In genomic region chr11:108162639-108163038, GRCm38 (mm10) we compare ENCODE assay signal across 12 mouse cellular contexts.
DNase-seq lines count a peak whose midpoint lies in the region; ATAC-seq and TF ChIP-seq lines count a peak whose summit lies in the region.
"Had no signal": no experiment of that assay in that cellular context is flagged by ENCODE, and none has a peak within 500 bp of the region (broad histone marks: within the 10 kb centered on the region; RNA-seq: fewer than 3 reads in every experiment).

No protein-coding gene starts in this region.

- no peak overlapping the region for H3K4me2 ChIP-seq in CH12.LX (ENCODE audit: insufficient read depth, low read depth, poor library complexity, severe bottlenecking)
- no peak overlapping the region for H3K4me2 ChIP-seq in hindbrain, embryonic 12.5 days (replicated peaks)
- H3K4me2 ChIP-seq in midbrain, embryonic 15.5 days: no peak overlapping the region
- H3K4me2 ChIP-seq: heart, embryonic 15.5 days; kidney, embryonic 15.5 days had no signal

- no peak for TF ChIP-seq EP300 in CH12.LX (IDR thresholded peaks at IDR 0.05; ENCODE audit: low read length)

- no peak for TF ChIP-seq POLR2A in CH12.LX (IDR thresholded peaks at IDR 0.05; ENCODE audit: low read depth, low read length)
- no peak for TF ChIP-seq POLR2A in cortical plate, adult 2 months (IDR thresholded peaks at IDR 0.05; ENCODE audit: extremely low read depth, insufficient read depth, low read length)

- no peak for TF ChIP-seq CTCF in CH12.LX (conservative IDR thresholded peaks at IDR 0.05 in 1 of 2, IDR thresholded peaks at IDR 0.05 in 1 of 2; ENCODE audit: low read depth in 2 of 2, low read length in 2 of 2)
- no peak for TF ChIP-seq CTCF in cortical plate, adult 2 months (IDR thresholded peaks at IDR 0.05; ENCODE audit: extremely low read depth, insufficient read depth, low read length)

- peaks cover 18% of the 10 kb centered on the region for H3K9me3 ChIP-seq in CH12.LX (replicated peaks; ENCODE audit: low read length)
- H3K9me3 ChIP-seq in hindbrain, embryonic 12.5 days (replicated peaks): peaks cover 7% of the 10 kb centered on the region; the same call in 1 of the 2 replicates
- no peaks in the 10 kb centered on the region; the same call in 1 of the 2 replicates for H3K9me3 ChIP-seq in midbrain, embryonic 15.5 days
- H3K9me3 ChIP-seq: heart, embryonic 15.5 days had no signal

- H3K4me3 ChIP-seq in CH12.LX (replicated peaks in 1 of 3; ENCODE audit: low read depth in 2 of 3, low read length in 2 of 3, poor library complexity in 1 of 3): no peak overlapping the region
- H3K4me3 ChIP-seq in cortical plate, adult 2 months (ENCODE audit: insufficient read depth, low read length): no peak overlapping the region
- no peak overlapping the region for H3K4me3 ChIP-seq in hindbrain, embryonic 12.5 days
- no peak overlapping the region for H3K4me3 ChIP-seq in midbrain, embryonic 15.5 days
- H3K4me3 ChIP-seq: heart, embryonic 15.5 days; kidney, embryonic 15.5 days had no signal

- no peak overlapping the region for H3K9ac ChIP-seq in CH12.LX (ENCODE audit: insufficient read depth, low read depth)
- no peak overlapping the region for H3K9ac ChIP-seq in hindbrain, embryonic 12.5 days
- no peak overlapping the region for H3K9ac ChIP-seq in midbrain, embryonic 15.5 days
- H3K9ac ChIP-seq: heart, embryonic 15.5 days; kidney, embryonic 15.5 days had no signal

- no peak for DNase-seq in CH12.LX (ENCODE audit: extremely low read depth)
- DNase-seq in kidney, postnatal 4 days: no peak
- DNase-seq in frontal cortex, adult 2 months (ENCODE audit: extremely low spot score in 1 of 2, low spot score in 1 of 2): no peak
- no peak for DNase-seq in left cerebral cortex, adult 11 months (ENCODE audit: low spot score)
- DNase-seq: adrenal gland, adult 2 months; cerebellum, adult 2 months; right cerebral cortex, postnatal 4 days had no signal

- H3K4me1 ChIP-seq in CH12.LX (ENCODE audit: control insufficient read depth in 1 of 2, insufficient read depth in 2 of 2): peaks cover 16 to 63% of the 10 kb centered on the region in 2 experiments
- peaks cover 6% of the 10 kb centered on the region; the same call in 1 of the 2 replicates for H3K4me1 ChIP-seq in cortical plate, adult 2 months (ENCODE audit: control insufficient read depth, insufficient read depth, low read length)
- H3K4me1 ChIP-seq in hindbrain, embryonic 12.5 days: peaks cover 13% of the 10 kb centered on the region
- peaks cover 21% of the 10 kb centered on the region for H3K4me1 ChIP-seq in midbrain, embryonic 15.5 days
- H3K4me1 ChIP-seq: kidney, embryonic 15.5 days had no signal

- 83% methylated on average over 1 of the region's 1 CpGs for WGBS in hindbrain, embryonic 12.5 days
- WGBS in midbrain, embryonic 15.5 days: 72% methylated on average over 1 of the region's 1 CpGs

- TF ChIP-seq RAD21 in CH12.LX (IDR thresholded peaks at IDR 0.05; ENCODE audit: low read depth, low read length): no peak

- peak; percentile 64; the same call in 1 of the 2 replicates for ATAC-seq in hindbrain, embryonic 12.5 days (ENCODE audit: low FRiP score)
- ATAC-seq in midbrain, embryonic 15.5 days (replicated peaks): no peak

- peaks cover 5 to 46% of the 10 kb centered on the region in 2 experiments for H3K36me3 ChIP-seq in CH12.LX (replicated peaks in 1 of 2; ENCODE audit: control insufficient read depth in 1 of 2, insufficient read depth in 1 of 2, low read length in 1 of 2)
- H3K36me3 ChIP-seq in hindbrain, embryonic 12.5 days: no peaks in the 10 kb centered on the region
- no peaks in the 10 kb centered on the region for H3K36me3 ChIP-seq in midbrain, embryonic 15.5 days (replicated peaks)
- H3K36me3 ChIP-seq: kidney, embryonic 15.5 days had no signal

- dilution Hi-C loops in CH12.LX (cut with MboI; ENCODE audit: extremely low pct_ligation_motif_present, extremely low pct_unique_long_range_greater_than_20kb, low sequenced_read_pairs): no loop called here

- no peaks in the 10 kb centered on the region for H3K27me3 ChIP-seq in CH12.LX (replicated peaks)
- no peaks in the 10 kb centered on the region for H3K27me3 ChIP-seq in hindbrain, embryonic 12.5 days
- no peaks in the 10 kb centered on the region for H3K27me3 ChIP-seq in midbrain, embryonic 15.5 days (replicated peaks)
- H3K27me3 ChIP-seq: heart, embryonic 15.5 days; kidney, embryonic 15.5 days had no signal

- H3K27ac ChIP-seq in CH12.LX (ENCODE audit: insufficient read depth, low read depth): no peak overlapping the region
- peak overlapping the region; percentile 79; the same call in 1 of the 2 replicates for H3K27ac ChIP-seq in cortical plate, adult 2 months (ENCODE audit: insufficient read depth, low read length)
- H3K27ac ChIP-seq in hindbrain, embryonic 12.5 days: peak overlapping the region; percentile 63
- H3K27ac ChIP-seq in midbrain, embryonic 15.5 days: peak overlapping the region; percentile 19
- H3K27ac ChIP-seq: heart, embryonic 15.5 days; kidney, embryonic 15.5 days had no signal

- peaks cover 4% of the 10 kb centered on the region; the same call in 1 of the 2 replicates for H3K79me2 ChIP-seq in CH12.LX (replicated peaks; ENCODE audit: control insufficient read depth, extremely low read depth, insufficient read depth, poor library complexity, severe bottlenecking)

- in situ Hi-C loops in CH12.LX (cut with MboI; ENCODE audit: low pct_ligation_motif_present, low pct_unique_long_range_greater_than_20kb, low sequenced_read_pairs): no loop called here

TF ChIP-seq in CH12.LX, 34 proteins besides CTCF, POLR2A, EP300 and RAD21:
- TF ChIP-seq MAX (IDR thresholded peaks at IDR 0.05; ENCODE audit: low read length) (no peak), NRF1 (IDR thresholded peaks at IDR 0.05; ENCODE audit: low read depth, low read length) (no peak), UBTF (IDR thresholded peaks at IDR 0.05; ENCODE audit: low read depth, low read length) (no peak), CHD1 (IDR thresholded peaks at IDR 0.05; ENCODE audit: low read depth, low read length) (no peak), MXI1 (IDR thresholded peaks at IDR 0.05; ENCODE audit: low read depth, low read length) (no peak), ELF1 (IDR thresholded peaks at IDR 0.05; ENCODE audit: low read depth, low read length) (no peak), ZMIZ1 (IDR thresholded peaks at IDR 0.05; ENCODE audit: low read depth, low read length) (0 out of 2 replicates have a peak, but pooled peaks have one; percentile 29)
